Mouse (Mus musculus): Measurements from ENCODE around the gene Pdcl2. TPM values are rescaled to one million over a fixed set of nuclear protein-coding genes. Genes with fewer than 3 reads are reported as not detected.

Gene Pdcl2
- polyA plus RNA-seq, 1 experiment from 2014 or later: not detected

DNA sequence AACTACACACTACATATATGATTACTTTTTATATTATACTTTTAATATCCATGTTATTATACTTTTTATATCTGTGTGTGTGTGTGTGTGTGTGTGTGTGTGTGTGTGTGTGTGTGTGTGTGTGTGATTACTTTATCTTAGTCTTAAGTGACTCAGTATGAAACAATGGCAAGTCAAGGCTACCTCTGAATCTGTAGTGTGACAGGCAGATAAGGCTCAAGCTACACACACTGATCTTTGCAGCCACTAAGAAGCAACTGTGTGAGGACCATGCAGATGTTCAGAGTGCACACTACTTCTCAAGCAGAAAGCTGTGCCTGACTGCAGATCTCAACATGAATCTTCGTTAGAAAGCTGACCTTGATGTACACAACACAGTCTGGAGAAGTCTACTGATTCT lies 47.1 kb downstream of the Pdcl2 start:
- no peak overlapping the region for H3K9ac ChIP-seq (ENCODE audit: low read depth, low read length)
- WGBS: 94% methylated on average over 1 of the region's 1 CpGs
- no peak overlapping the region for H3K4me3 ChIP-seq (ENCODE audit: low read depth, low read length)
- ATAC-seq: no peak
- H3K4me2 ChIP-seq (ENCODE audit: low read length): no peak overlapping the region
- H3K27me3 ChIP-seq (ENCODE audit: control insufficient read depth, insufficient read depth, low read depth, low read length): no peaks in the 10 kb centered on the region
- no peaks in the 10 kb centered on the region for H3K9me3 ChIP-seq (replicated peaks; ENCODE audit: control insufficient read depth, low read length, poor library complexity, severe bottlenecking)
- no peaks in the 10 kb centered on the region for H3K4me1 ChIP-seq (ENCODE audit: control insufficient read depth, insufficient read depth, low read length)
- no peaks in the 10 kb centered on the region for H3K36me3 ChIP-seq (ENCODE audit: control insufficient read depth, insufficient read depth, low read length)
- H3K27ac ChIP-seq (ENCODE audit: low read length): no peak overlapping the region

DNA sequence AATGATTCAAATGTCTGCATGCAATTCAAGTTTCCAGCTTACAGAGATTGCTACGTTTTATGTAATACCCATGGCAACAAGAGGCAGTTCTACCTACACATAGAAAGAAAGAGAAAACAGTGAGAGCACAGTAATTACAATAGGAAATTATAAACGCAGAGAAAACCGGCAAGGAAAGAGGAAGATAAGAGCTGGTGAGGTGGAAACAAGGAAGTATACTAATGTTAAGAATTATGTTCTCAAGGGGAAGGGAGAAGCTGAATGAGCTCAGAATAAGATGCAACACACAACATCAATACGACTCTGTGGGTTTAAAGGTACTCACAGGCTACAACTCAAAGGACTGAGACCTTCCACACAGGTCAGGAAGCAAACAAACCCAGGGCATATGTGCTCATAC lies 56.0 kb downstream of the Pdcl2 start:
- WGBS: 86% methylated on average over 4 of the region's 4 CpGs
- ATAC-seq: no peak

More for the DNA sequence above, 56.0 kb downstream of the Pdcl2 start:
- Histone ChIP-seq H3K9ac (ENCODE audit: low read depth, low read length) (no peak overlapping the region), H3K4me1 (ENCODE audit: control insufficient read depth, insufficient read depth, low read length) (no peaks in the 10 kb centered on the region), H3K27me3 (ENCODE audit: control insufficient read depth, insufficient read depth, low read depth, low read length) (no peaks in the 10 kb centered on the region), H3K9me3 (replicated peaks; ENCODE audit: control insufficient read depth, low read length, poor library complexity, severe bottlenecking) (no peaks in the 10 kb centered on the region), H3K27ac (ENCODE audit: low read length) (no peak overlapping the region), H3K4me3 (ENCODE audit: low read depth, low read length) (no peak overlapping the region), H3K4me2 (ENCODE audit: low read length) (no peak overlapping the region), H3K36me3 (ENCODE audit: control insufficient read depth, insufficient read depth, low read length) (no peaks in the 10 kb centered on the region)

Other genes starting within 250 kb of the Pdcl2 start
- 17.3 and 17.5 TPM in 2 replicates for gene Srd5a3, start 190.9 kb downstream of the Pdcl2 start, polyA plus RNA-seq (2015; fragmentation: Nextera tagmentation; extraction: Ambion mirVana)
- gene Tmem165, start 147.3 kb downstream of the Pdcl2 start, polyA plus RNA-seq (2015; fragmentation: Nextera tagmentation; extraction: Ambion mirVana): 35.6 and 36.3 TPM in 2 replicates
- 13.4 and 15.1 TPM in 2 replicates for gene Clock, start 26.4 kb downstream of the Pdcl2 start, polyA plus RNA-seq (2015; fragmentation: Nextera tagmentation; extraction: Ambion mirVana)
- 0.35 TPM in 1 of 2 replicates, not detected in the other for gene Nmu, start 32.6 kb upstream of the Pdcl2 start, polyA plus RNA-seq (2015; fragmentation: Nextera tagmentation; extraction: Ambion mirVana)
- not detected in 2 replicates for gene Gm7271, start 152.9 kb upstream of the Pdcl2 start, polyA plus RNA-seq (2015; fragmentation: Nextera tagmentation; extraction: Ambion mirVana)
- 59.4 and 61.5 TPM in 2 replicates for gene Exoc1, start 198.2 kb upstream of the Pdcl2 start, polyA plus RNA-seq (2015; fragmentation: Nextera tagmentation; extraction: Ambion mirVana)